Mouse (Mus musculus) liver, embryonic 14.5 days (tissue): ENCODE data around the gene Cap1. TPM values are rescaled to one million over a fixed set of nuclear protein-coding genes. Genes with fewer than 3 reads are reported as not detected.

Source experiments
- ATAC-seq: fragments of 200-750 bp; cut with Nextera tagmentation; 2 replicates; pipeline ENCODE4 v1.8.0; 2017; ENCODE audit warnings: moderate number of reproducible peaks, mild to moderate bottlenecking, moderate library complexity; ENCODE audit not compliant: insufficient read depth
- DNase-seq, 3 experiments: peaks; one replicate each; pipeline ENCODE4 v3.0.0-alpha.2; 2012 to 2013; ENCODE audit warnings: low read depth in 3 of 3, low spot score in 3 of 3
- H3K27ac ChIP-seq: fragments of 300-500 bp; sonication (generic); 2 replicates; pipeline ENCODE4 v1.5.1; 2014; ENCODE audit warnings: moderate library complexity, mild to moderate bottlenecking, control low read depth, inconsistent platforms
- H3K27me3 ChIP-seq: fragments of 300-500 bp; sonication (generic); 2 replicates; pipeline ENCODE4 v1.6.1; 2014; ENCODE audit warnings: mild to moderate bottlenecking, low read length, moderate library complexity; ENCODE audit not compliant: control insufficient read depth, insufficient read depth
- H3K36me3 ChIP-seq: fragments of 300-500 bp; sonication (generic); replicated peaks from 2 replicates; pipeline ENCODE4 v1.6.1; 2014; ENCODE audit warnings: low read depth; ENCODE audit not compliant: control insufficient read depth, insufficient read depth
- H3K4me1 ChIP-seq, 2 experiments: fragments of 200-500 bp in 1 of 2; fragments of 300-500 bp in 1 of 2; sonication (generic) in 1 of 2; replicated peaks; 2 replicates each; pipeline ENCODE4 v1.6.1; 2012 to 2014; ENCODE audit warnings: antibody characterized with exemption in 1 of 2, inconsistent platforms in 1 of 2, low read length in 1 of 2; ENCODE audit not compliant: control insufficient read depth in 2 of 2, insufficient read depth in 2 of 2
- H3K4me2 ChIP-seq: fragments of 300-500 bp; sonication (generic); 2 replicates; pipeline ENCODE4 v1.6.1; 2014; ENCODE audit warnings: low read depth, mild to moderate bottlenecking, control low read depth, moderate library complexity
- H3K4me3 ChIP-seq, 2 experiments: fragments of 200-500 bp in 1 of 2; fragments of 300-500 bp in 1 of 2; sonication (generic) in 1 of 2; 2 replicates each; pipeline ENCODE4 v1.5.1; 2012 to 2014; ENCODE audit warnings: low read depth in 2 of 2, low read length in 2 of 2, mild to moderate bottlenecking in 2 of 2, control low read depth in 1 of 2, inconsistent platforms in 1 of 2, moderate library complexity in 1 of 2; ENCODE audit not compliant: insufficient read depth in 1 of 2
- H3K9ac ChIP-seq: fragments of 300-500 bp; sonication (generic); replicated peaks from 2 replicates; pipeline ENCODE4 v1.6.1; 2014; ENCODE audit warnings: mild to moderate bottlenecking, control low read depth, moderate library complexity
- H3K9me3 ChIP-seq: fragments of 300-500 bp; sonication (generic); 2 replicates; pipeline ENCODE4 v1.6.1; 2016; ENCODE audit warnings: low read length, mixed read lengths; ENCODE audit not compliant: control insufficient read depth
- CTCF ChIP-seq: IDR thresholded peaks from 2 replicates; pipeline ENCODE4 v1.5.1; 2016; ENCODE audit warnings: antibody characterized with exemption, low read depth, control low read depth
- EP300 ChIP-seq: IDR thresholded peaks from 2 replicates; pipeline ENCODE4 v1.6.1; 2016; ENCODE audit warnings: antibody characterized with exemption, low read depth
- WGBS: fragments of 180-500 bp; shearing (Covaris S2); extraction: QIAGEN DNeasy Blood & Tissue Kit; methylation state at CpG from one replicate; pipeline ENCODE4 v1.1.7; 2014; ENCODE audit not compliant: insufficient replicate concordance; 5-methylcytosine and 5-hydroxymethylcytosine counted together
- polyA plus RNA-seq, 2 experiments: library from polyadenylated mRNA; depleted of rRNA in 1 of 2; stranded (reverse) in 1 of 2; unstranded in 1 of 2; fragments of >200 nt; fragmentation: Nextera tagmentation in 1 of 2; extraction: Ambion mirVana in 1 of 2; gene quantifications; 2 replicates each; pipeline versions ENCODE4 v1.2.1 to v1.2.3; 2012 to 2014

Gene Cap1
- polyA plus RNA-seq, 2 experiments: 26.8 to 28.3 TPM

- Histone ChIP-seq H3K27me3 (no peaks in the 10 kb centered on the region), H3K4me1 (no peaks in the 10 kb centered on the region), H3K4me3 (no peak overlapping the region), H3K4me2 (no peak overlapping the region), H3K9ac (no peak overlapping the region), H3K9me3 (no peaks in the 10 kb centered on the region), H3K36me3 (no peaks in the 10 kb centered on the region), H3K27ac (no peak overlapping the region)
- no peak for DNase-seq
- no peak for ATAC-seq
- 24% methylated on average over 6 of the region's 6 CpGs for WGBS
- TF ChIP-seq EP300 (no peak), CTCF (peak; percentile 66)
Measured at GRCm38 (mm10) chr4:122902156-122902555, 16.3 kb upstream of the Cap1 start.

GRCm38 (mm10) chr4:122898313-122898712, 12.5 kb upstream of the Cap1 start:
- ATAC-seq (no peak), DNase-seq (no peak)
- H3K27ac ChIP-seq: no peak overlapping the region
- H3K27me3 ChIP-seq: no peaks in the 10 kb centered on the region
- no peak overlapping the region for H3K9ac ChIP-seq
- TF ChIP-seq EP300 (no peak), CTCF (peak; percentile 58)
- no peak overlapping the region for H3K4me2 ChIP-seq
- no peaks in the 10 kb centered on the region for H3K36me3 ChIP-seq
- H3K9me3 ChIP-seq: no peaks in the 10 kb centered on the region
- no peaks in the 10 kb centered on the region; a peak in 1 of 4 replicates for H3K4me1 ChIP-seq
- 17% methylated on average over 5 of the region's 5 CpGs for WGBS
- H3K4me3 ChIP-seq: no peak overlapping the region

GRCm38 (mm10) chr4:122897750-122898149, 11.9 kb upstream of the Cap1 start:
- TF ChIP-seq EP300: no peak
- no peak for TF ChIP-seq CTCF
- Histone ChIP-seq H3K36me3 (no peaks in the 10 kb centered on the region), H3K27me3 (no peaks in the 10 kb centered on the region), H3K9me3 (no peaks in the 10 kb centered on the region), H3K4me2 (no peak overlapping the region), H3K9ac (no peak overlapping the region), H3K4me3 (no peak overlapping the region), H3K4me1 (no peaks in the 10 kb centered on the region; a peak in 1 of 4 replicates), H3K27ac (no peak overlapping the region)
- WGBS: 53% methylated on average over 4 of the region's 4 CpGs
- DNase-seq (no peak), ATAC-seq (no peak)

GRCm38 (mm10) chr4:122892157-122892556, 6.3 kb upstream of the Cap1 start:
- Histone ChIP-seq H3K27ac (no peak overlapping the region), H3K4me3 (no peak overlapping the region), H3K9ac (no peak overlapping the region), H3K4me1 (peaks cover 6 to 12% of the 10 kb centered on the region in 2 experiments; a peak in 3 of 4 replicates), H3K27me3 (no peaks in the 10 kb centered on the region), H3K36me3 (no peaks in the 10 kb centered on the region), H3K9me3 (no peaks in the 10 kb centered on the region), H3K4me2 (no peak overlapping the region)
- ATAC-seq: peak; percentile 21; the same call in 1 of the 2 replicates
- TF ChIP-seq CTCF: no peak
- no peak for TF ChIP-seq EP300
- DNase-seq: no peak
- WGBS: 11% methylated on average over 5 of the region's 5 CpGs

GRCm38 (mm10) chr4:122891597-122891996, 5.7 kb upstream of the Cap1 start:
- Histone ChIP-seq H3K4me2 (no peak overlapping the region), H3K27ac (no peak overlapping the region), H3K4me1 (peaks cover 9 to 17% of the 10 kb centered on the region in 2 experiments; a peak in 3 of 4 replicates), H3K9ac (no peak overlapping the region), H3K36me3 (no peaks in the 10 kb centered on the region), H3K4me3 (no peak overlapping the region), H3K9me3 (no peaks in the 10 kb centered on the region), H3K27me3 (no peaks in the 10 kb centered on the region)
- ATAC-seq (no peak), DNase-seq (no peak)
- TF ChIP-seq EP300 (no peak), CTCF (no peak)
- 37% methylated on average over 1 of the region's 1 CpGs for WGBS
